Mouse (Mus musculus) thymus, postnatal 14 days (tissue): ENCODE data around the gene Usp39.

Experiments
- DNase-seq: peaks from one replicate; pipeline ENCODE4 v3.0.0; 2021

The Usp39 gene

DNA sequence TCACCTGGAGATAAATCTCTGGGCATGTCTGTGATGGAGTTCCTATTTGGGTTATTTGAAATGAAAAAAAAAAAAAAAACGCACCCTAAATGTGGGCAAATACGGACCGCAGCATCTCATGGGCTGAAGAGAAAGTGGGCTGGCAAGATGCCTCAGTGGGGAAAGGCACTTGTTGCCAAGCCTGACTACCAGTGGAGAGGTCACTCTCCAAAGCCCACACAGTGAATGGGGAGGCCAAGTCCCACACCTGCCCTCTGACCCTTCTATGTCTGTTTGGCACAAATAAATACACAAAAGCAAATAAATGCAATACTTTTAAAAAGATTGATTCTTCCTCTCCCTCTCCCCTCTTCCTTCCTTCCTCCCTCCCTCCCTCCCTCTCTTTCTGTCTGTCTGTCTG lies 55.5 kb downstream of the Usp39 start:
- no peak for DNase-seq

DNA sequence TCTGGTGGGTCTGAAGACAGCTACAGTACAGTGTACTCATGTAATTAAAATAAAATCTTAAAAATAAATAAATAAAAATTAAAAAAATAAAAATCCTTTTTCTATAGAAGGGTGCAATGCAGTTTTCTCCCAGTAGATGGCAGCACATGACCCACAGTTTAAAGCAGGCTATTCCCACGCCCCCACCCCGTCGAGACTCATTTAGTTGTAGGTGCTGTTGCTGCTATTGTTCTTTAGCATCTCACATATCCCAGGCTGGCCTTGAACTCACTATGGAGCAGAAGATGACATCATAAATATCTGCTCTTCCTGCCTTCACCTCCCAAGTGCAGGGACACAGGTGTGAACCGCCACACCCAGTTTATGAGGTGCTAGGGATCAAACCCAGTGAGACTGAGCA lies 61.1 kb downstream of the Usp39 start:
- DNase-seq, result peak; percentile 44

DNA sequence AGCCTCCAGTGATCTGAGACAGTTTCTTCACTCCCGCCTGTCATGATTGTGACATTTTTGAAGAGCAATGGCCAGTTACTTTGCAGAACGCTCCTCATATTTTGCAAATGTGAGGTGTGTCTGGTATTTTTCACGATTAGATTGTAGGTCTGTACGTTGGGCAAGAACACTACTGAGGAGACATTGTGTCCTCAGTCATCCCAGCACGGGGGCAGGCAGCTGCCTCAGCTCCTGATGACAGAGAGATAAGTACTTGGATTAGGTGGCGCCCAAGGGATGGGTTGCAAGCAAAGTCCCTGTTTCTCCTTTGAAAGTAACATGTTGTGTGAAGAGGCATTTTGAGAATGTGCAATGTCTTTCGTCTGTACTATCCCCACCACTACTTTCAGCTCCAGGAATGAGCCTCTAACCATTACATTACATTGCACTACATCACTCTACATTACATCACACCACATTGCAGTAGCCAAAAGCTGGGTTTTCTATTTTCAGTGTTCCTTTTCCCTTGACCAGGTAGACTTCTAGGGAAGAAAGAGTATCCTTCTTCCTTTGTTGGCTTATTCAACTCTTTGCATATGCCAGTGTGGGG lies 64.5 kb downstream of the Usp39 start:
- no peak for DNase-seq

DNA sequence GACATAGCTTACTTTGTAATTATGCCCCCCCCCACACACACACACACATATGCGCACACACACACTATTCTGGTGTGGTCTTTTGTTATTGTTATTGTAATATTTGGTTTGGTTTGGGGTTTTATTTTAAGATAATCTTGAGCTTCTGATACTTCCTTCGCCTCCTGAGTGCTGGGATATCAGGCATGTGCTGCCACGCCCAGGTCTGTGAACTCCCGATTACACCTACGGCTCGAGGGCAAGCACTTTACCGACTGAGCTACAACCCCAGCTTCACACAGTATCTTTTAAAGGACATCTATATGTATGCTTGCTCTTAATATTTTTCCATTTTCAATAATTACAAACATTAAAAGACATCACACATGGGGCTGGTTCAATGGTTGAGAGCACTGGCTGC lies 65.5 kb downstream of the Usp39 start:
- no peak for DNase-seq

DNA sequence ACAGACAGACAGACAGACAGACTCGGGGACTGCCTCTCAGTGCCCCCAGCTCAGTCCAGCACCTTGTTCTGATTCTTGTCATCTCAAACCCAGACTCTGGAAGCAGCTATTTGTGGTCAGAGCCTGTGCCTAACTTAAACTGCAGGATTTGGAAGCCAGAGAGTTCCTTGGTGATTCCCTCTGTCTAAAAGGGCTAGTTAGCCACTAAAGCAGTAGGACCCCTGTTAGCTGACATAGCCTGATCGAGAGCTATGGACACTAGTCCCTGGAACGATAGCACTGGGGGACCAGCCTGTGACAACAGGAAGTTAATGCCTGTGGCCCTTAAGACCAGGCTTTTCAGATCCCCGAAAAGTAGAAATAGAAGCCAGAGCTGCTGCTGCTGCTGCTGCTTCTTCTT lies 66.1 kb downstream of the Usp39 start:
- no peak for DNase-seq

DNA sequence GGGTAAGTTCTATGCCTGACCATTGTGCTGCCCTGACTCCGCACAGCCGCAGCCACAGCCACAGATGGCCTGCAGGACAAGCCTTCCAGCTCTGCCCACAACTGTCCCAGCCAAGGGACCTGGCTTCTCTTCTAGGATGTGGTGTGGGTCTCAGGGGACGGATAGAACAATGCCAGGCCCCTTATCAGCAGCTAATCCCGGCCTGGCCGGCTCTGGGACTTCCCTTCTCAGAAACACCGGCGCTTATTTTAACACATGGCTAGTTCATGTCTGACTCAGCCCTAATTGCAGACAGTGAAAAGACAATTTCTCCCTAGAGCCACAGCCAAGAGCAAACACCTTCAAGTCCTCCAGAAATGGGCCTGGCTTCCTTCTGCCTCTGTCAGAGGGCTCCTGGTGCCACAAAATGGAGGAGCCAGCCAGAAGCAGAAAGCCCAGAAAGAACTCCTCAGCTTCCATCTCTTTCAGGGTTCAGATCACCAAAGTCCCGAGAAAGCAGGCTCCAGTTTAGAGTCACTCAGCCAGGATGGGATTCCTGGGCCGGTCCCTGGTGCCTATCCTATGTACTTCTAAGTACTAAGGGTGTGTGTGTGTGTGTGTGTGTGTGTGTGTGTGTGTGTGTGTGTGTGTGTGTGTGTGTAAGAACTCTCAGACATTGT lies 67.3 kb downstream of the Usp39 start:
- no peak for DNase-seq

DNA sequence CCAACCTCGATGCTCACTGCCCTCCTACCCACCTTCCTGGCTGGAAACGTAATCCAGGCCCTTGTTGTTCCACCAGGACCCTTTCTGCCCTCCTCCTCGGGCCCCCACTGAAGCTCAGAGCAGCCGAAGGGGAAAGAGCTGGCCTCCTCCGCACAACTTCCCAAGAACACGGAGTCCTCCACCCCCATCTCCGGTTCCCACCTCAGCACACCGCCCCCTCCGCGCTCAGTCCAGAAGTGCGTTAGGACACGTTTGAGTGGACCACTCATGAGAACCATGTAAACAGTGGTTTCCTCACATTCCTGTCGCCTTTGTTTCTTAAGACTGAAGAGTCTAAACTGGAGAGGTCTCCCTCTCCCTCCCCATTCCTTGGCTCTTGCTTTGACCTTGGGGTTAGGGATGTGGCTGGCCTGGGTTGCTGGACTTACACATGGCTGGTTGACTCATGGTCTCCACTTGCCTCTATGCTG lies 68.0 kb downstream of the Usp39 start:
- no peak for DNase-seq

DNA sequence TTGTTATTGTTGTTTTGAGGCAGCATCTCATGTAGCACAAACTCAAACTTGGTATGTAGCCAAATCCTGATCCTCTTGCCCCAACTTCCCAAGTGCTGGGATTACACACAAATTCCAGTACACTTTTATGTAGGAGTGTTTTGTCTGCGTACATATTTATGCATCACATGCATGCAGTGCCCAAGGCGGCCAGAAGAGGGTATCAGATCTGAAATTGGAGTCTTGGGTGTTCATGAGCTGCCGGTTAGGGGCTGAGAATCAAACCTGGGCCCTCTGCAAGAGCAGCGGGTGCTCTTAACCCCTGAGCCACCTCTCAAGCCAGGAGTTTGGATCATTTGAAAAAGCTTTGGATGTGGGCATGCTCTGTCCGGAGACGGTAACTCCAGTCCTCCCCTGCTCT lies 68.8 kb downstream of the Usp39 start:
- no peak for DNase-seq

DNA sequence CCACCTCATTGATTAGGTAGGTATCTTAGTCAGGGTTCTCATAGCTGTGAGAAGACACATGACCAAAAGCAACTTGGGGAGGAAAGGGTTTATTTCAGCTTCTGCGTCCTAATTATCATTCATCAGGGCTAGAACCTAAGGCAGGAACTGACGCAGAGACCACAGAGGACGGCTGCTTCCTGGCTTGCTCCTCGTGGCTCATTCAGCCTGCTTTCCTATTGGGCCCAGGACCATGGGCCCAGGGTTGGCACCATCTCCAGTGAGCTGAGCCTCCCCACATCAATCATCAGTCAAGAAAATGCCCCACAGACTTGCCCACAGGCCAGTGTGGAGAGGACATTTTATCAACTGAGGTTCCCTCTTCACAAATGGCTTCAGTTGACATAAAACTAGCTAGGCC lies 69.5 kb downstream of the Usp39 start:
- no peak for DNase-seq

DNA sequence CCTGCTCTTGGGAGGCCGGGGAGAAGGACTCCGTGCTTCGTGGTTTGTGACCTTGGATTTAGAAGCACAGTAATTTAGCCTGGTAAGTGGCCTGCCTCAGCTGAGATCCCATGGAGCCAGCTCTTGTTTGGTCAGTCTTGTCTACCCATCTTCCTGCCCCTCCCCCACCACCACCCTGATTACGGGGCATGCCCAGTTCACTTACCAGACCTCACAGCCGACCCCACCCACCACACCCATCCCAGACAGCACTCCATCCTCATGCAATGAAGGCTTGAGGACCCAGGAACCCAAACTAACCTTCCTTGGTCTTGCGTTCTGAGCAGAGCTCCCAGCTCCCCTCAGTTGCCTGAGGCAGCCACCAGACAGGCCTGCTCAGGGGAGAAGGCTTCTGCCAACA lies 71.8 kb downstream of the Usp39 start:
- DNase-seq, result no peak

DNA sequence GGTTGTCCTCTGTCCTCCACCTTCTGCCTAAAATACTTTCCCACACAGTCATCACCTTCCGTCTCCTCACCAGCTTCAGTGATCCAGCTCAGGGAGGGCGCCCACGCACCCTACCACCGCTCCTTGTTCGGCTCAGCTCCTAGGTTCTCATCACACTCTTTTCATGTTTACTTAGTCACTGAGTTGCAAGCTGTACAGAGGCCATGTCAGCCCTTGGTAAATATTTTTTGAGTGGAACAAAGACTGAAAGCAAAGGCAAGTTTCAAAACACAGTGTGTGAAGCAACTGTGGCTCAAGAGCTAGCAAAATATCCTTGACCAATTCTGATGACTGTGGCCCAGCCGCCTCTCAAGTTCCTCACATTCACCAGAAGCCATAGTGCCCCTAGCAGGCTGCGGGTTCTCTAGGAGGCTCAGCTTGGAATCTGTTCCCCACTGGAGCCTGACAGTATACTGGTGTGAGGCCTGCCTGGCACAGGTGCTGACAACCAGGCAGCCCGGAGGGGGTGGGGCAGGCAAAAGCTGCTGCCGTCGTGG lies 72.8 kb downstream of the Usp39 start:
- no peak for DNase-seq

DNA sequence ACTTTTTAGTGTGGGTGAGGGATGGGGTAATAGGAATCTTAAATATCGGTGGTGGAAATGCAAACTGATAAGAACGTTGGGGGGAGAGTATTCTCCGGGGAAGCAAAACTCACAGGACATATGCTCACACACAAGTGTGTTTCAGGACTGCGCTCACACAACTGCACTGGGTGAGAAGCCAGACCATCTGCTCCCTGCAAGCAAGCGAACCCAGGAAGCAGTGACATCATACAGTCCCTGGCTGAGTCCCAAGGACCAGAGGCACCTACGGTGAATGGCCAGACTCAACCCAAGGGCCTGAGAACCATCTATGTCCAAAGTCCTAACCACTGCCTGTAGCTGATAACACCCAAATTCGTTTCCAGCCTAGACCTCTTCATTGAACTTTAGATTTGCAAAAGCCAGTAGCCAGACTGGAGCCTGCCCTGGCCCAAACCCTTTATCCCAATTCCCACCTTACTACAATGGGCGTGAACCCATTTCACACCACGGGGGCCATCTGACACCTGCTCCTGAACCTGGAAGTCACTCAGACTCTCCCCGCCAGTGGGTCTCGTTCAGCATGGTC lies 73.9 kb downstream of the Usp39 start:
- no peak for DNase-seq

DNA sequence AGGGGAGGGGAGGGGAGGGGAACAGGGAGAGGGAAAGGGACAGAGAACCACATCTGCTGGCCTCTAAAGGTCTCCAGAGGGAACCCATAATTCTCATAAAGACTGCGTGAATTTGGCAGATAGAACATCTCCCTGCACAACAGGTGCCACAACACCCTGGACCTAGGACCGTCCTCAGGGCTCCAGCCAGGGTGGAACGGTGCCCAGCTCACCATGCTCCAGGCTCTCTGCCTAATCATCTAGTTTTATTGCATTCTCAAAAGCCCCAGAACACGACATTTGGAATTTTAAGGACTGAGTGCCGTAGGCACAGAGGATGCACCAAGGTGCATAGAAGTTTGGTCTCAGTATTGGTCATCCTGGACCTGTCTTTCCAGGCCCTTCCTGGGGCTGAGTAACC lies 74.7 kb downstream of the Usp39 start:
- DNase-seq, result no peak
